Mouse (Mus musculus): ENCODE data around the gene Rabgap1. TPM values are rescaled to one million over a fixed set of nuclear protein-coding genes. Genes with fewer than 3 reads are reported as not detected.

Rabgap1 gene
- total and polyA plus RNA-seq, 3 experiments: 10.5 to 49.8 (median 12.9) TPM

DNA sequence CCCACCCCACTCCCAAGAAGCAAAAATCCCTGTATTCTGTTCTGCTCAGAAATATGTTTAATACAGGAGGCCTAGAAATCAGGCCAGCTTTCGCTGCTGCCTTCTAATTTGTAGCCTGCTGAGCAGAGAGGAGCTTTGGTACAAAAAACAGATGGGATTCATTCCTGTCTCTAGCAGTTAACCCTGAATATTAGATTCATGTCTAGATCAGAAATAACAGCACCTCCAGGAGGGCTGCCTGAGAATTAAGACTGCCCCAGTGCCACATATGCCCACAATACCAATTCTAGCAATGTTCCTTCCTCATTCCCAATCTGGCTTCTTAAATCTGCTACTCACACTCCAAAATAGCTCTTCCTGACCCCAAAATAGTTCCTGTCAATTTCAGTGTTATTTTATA is 133.6 kb downstream of the Rabgap1 start:
- peaks cover 0 to 2% of the 10 kb centered on the region in 2 experiments; a peak in 1 of 4 replicates for H3K36me3 ChIP-seq (ENCODE audit: control insufficient read depth in 1 of 2, insufficient read depth in 2 of 2, low read length in 2 of 2)
- no peak for TF ChIP-seq CHD1 (IDR thresholded peaks at IDR 0.05; ENCODE audit: low read depth, low read length)
- no peak for TF ChIP-seq MYB (IDR thresholded peaks at IDR 0.05; ENCODE audit: low read depth, low read length)
- no peak for TF ChIP-seq TBP (IDR thresholded peaks at IDR 0.05; ENCODE audit: low read depth, low read length)
- no peak for TF ChIP-seq KAT2A (conservative IDR thresholded peaks at IDR 0.05; ENCODE audit: low read depth, low read length)
- TF ChIP-seq ZKSCAN1 (IDR thresholded peaks at IDR 0.05; ENCODE audit: low read depth, low read length): no peak
- TF ChIP-seq MAFK (IDR thresholded peaks at IDR 0.05; ENCODE audit: borderline replicate concordance, low read depth, low read length): no peak
- TF ChIP-seq RCOR1 (IDR thresholded peaks at IDR 0.05; ENCODE audit: low read depth, low read length): no peak
- no peak for TF ChIP-seq POLR2AphosphoS2 (IDR thresholded peaks at IDR 0.05; ENCODE audit: low read length)
- TF ChIP-seq E2F4 (IDR thresholded peaks at IDR 0.05; ENCODE audit: borderline replicate concordance, low read depth, low read length): no peak
- TF ChIP-seq MYC (IDR thresholded peaks at IDR 0.05; ENCODE audit: low read depth, low read length): no peak
- TF ChIP-seq POLR2AphosphoS5 (IDR thresholded peaks at IDR 0.05; ENCODE audit: borderline replicate concordance, low read depth, low read length): no peak
- TF ChIP-seq BHLHE40 (IDR thresholded peaks at IDR 0.05; ENCODE audit: borderline replicate concordance, low read depth, low read length): no peak
- no peak for TF ChIP-seq SIN3A (IDR thresholded peaks at IDR 0.05; ENCODE audit: low read length)
- TF ChIP-seq TCF12 (IDR thresholded peaks at IDR 0.05; ENCODE audit: low read depth, low read length): no peak
- no peak for TF ChIP-seq USF1 (IDR thresholded peaks at IDR 0.05; ENCODE audit: low read depth, low read length)

GRCm38 (mm10) chr2:37578185-37578584 is 135.1 kb downstream of the Rabgap1 start:
- H3K79me2 ChIP-seq (ENCODE audit: control insufficient read depth, insufficient read depth, low read length, poor library complexity): no peaks in the 10 kb centered on the region
- H3K36me3 ChIP-seq (ENCODE audit: control insufficient read depth in 1 of 2, insufficient read depth in 2 of 2, low read length in 2 of 2): peaks cover 0 to 2% of the 10 kb centered on the region in 2 experiments; a peak in 1 of 4 replicates
- TF ChIP-seq GATA1 (IDR thresholded peaks at IDR 0.05; ENCODE audit: low read depth, low read length): no peak
- TF ChIP-seq ETS1 (IDR thresholded peaks at IDR 0.05; ENCODE audit: low read depth, low read length): no peak
- no peak for TF ChIP-seq NRF1 (IDR thresholded peaks at IDR 0.05; ENCODE audit: insufficient read depth, low read depth, low read length, poor library complexity, severe bottlenecking)
- TF ChIP-seq CHD1 (IDR thresholded peaks at IDR 0.05; ENCODE audit: low read depth, low read length): no peak
- no peak overlapping the region for H3K9ac ChIP-seq (ENCODE audit: control insufficient read depth, low read depth, low read length, poor library complexity, severe bottlenecking)
- no peaks in the 10 kb centered on the region for H3K9me3 ChIP-seq (replicated peaks; ENCODE audit: insufficient read depth, low read length)
- no peaks in the 10 kb centered on the region for H3K27me3 ChIP-seq (ENCODE audit: control insufficient read depth in 1 of 2, insufficient read depth in 2 of 2, low read length in 2 of 2)
- H3K27ac ChIP-seq (ENCODE audit: control insufficient read depth, low read depth, low read length): no peak overlapping the region
- H3K4me3 ChIP-seq (ENCODE audit: control insufficient read depth in 1 of 2, insufficient read depth in 1 of 2, low read depth in 2 of 2, low read length in 2 of 2): no peak overlapping the region
- H3K4me1 ChIP-seq (ENCODE audit: control insufficient read depth in 1 of 2, insufficient read depth in 2 of 2, low read length in 2 of 2): no peaks in the 10 kb centered on the region
- DNase-seq (ENCODE audit: low read depth, low spot score): no peak

More for the DNA sequence above, 133.6 kb downstream of the Rabgap1 start:
- Histone ChIP-seq H3K9me3 (replicated peaks; ENCODE audit: insufficient read depth, low read length) (no peaks in the 10 kb centered on the region), H3K4me3 (ENCODE audit: control insufficient read depth in 1 of 2, insufficient read depth in 1 of 2, low read depth in 2 of 2, low read length in 2 of 2) (no peak overlapping the region), H3K27ac (ENCODE audit: control insufficient read depth, low read depth, low read length) (no peak overlapping the region), H3K79me2 (ENCODE audit: control insufficient read depth, insufficient read depth, low read length, poor library complexity) (no peaks in the 10 kb centered on the region), H3K9ac (ENCODE audit: control insufficient read depth, low read depth, low read length, poor library complexity, severe bottlenecking) (no peak overlapping the region), H3K4me1 (ENCODE audit: control insufficient read depth in 1 of 2, insufficient read depth in 2 of 2, low read length in 2 of 2) (no peaks in the 10 kb centered on the region), H3K27me3 (ENCODE audit: control insufficient read depth in 1 of 2, insufficient read depth in 2 of 2, low read length in 2 of 2) (no peaks in the 10 kb centered on the region)
- no peak for DNase-seq (ENCODE audit: low read depth, low spot score)

Measured in MEL (cell line).